In the genomic region with DNA sequence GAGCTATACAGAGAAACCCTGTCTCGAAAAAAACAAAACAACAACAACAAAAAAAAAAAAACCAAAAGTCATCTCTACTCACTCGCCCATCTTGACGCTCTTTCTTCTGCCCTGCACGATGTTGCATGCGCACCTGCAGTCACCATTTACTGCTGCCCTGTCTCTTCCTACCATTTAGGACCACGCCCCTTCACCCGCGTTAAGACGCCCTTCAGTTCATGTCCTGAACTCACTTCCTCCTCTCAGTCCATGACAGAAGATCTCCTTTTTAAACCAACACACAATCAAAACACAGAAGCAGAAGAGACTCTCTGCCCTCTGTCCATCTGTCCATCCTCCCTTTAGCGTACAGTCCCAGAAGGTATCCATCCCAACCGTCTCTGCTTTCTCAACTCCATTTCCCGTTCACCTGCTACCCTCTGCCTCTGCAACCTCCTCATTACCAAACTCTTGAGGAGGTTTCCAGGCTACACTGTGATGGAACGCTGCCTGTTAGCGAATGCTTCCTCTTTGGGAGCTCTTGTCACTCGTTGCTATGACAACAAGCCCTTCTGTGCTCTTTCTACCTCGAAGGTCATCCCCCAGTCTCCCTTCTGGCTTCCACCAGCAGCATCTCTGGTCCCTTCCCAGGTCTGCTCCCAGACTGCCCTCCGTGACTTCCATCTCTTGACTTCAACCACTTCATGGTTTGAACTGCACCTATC, we compare ENCODE assay signal across 13 mouse cellular contexts. TPM values are rescaled to one million over a fixed set of nuclear protein-coding genes. Genes with fewer than 3 reads are reported as not detected.
DNase-seq lines count a peak whose midpoint lies in the region; ATAC-seq and TF ChIP-seq lines count a peak whose summit lies in the region.
"Had no signal": no experiment of that assay in that cellular context is flagged by ENCODE, and none has a peak within 500 bp of the region (broad histone marks: within the 10 kb centered on the region; RNA-seq: fewer than 3 reads in every experiment).

No protein-coding gene starts in this region.

- no peak for ATAC-seq in heart, embryonic 11.5 days (replicated peaks; ENCODE audit: insufficient number of reproducible peaks, low FRiP score, low TSS enrichment)
- ATAC-seq in granulocyte monocyte progenitor cell, adult 5-6 weeks (replicated peaks; ENCODE audit: poor library complexity, severe bottlenecking), result peak; percentile 79

- H3K4me2 ChIP-seq in heart, embryonic 11.5 days, result no peak overlapping the region
- H3K4me2 ChIP-seq: heart, embryonic 15.5 days; hindbrain, embryonic 14.5 days; lung, embryonic 14.5 days; neural tube, embryonic 12.5 days had no signal

- WGBS in heart, embryonic 11.5 days (ENCODE audit: insufficient replicate concordance), result 65% methylated on average over 17 of the region's 17 CpGs

- no peak overlapping the region for H3K4me3 ChIP-seq in heart, embryonic 11.5 days (ENCODE audit: low read depth, low read length)
- no peak overlapping the region for H3K4me3 ChIP-seq in layer of hippocampus, adult 2 months
- H3K4me3 ChIP-seq: heart, embryonic 15.5 days; neural tube, embryonic 12.5 days had no signal

- no peak overlapping the region for H3K9ac ChIP-seq in heart, embryonic 11.5 days (ENCODE audit: low read depth, low read length)
- H3K9ac ChIP-seq: heart, embryonic 15.5 days; hindbrain, embryonic 14.5 days; lung, embryonic 14.5 days; neural tube, embryonic 12.5 days had no signal

- peak; percentile 87 for DNase-seq in heart, adult 11 months
- DNase-seq in thymus, postnatal 14 days, result peak; percentile 16
- DNase-seq in thymus, postnatal 4 days, result no peak
- peak; percentile 52 for DNase-seq in splenic B cell, adult 2 months (ENCODE audit: low read depth, low spot score)
- no peak for DNase-seq in cerebellum, adult 11 months
- no peak for DNase-seq in layer of hippocampus, adult 2 months (ENCODE audit: low spot score in 2 of 2)

- TF ChIP-seq CTCF in layer of hippocampus, adult 2 months (conservative IDR thresholded peaks at IDR 0.05), result no peak

- peaks cover 4% of the 10 kb centered on the region; the same call in 1 of the 2 replicates for H3K4me1 ChIP-seq in heart, embryonic 11.5 days (ENCODE audit: control insufficient read depth, insufficient read depth, low read length)

- H3K9me3 ChIP-seq in heart, embryonic 11.5 days (replicated peaks; ENCODE audit: control insufficient read depth, low read length), result no peaks in the 10 kb centered on the region
- H3K9me3 ChIP-seq: heart, embryonic 15.5 days; neural tube, embryonic 12.5 days had no signal

- H3K36me3 ChIP-seq in heart, embryonic 11.5 days (ENCODE audit: control insufficient read depth, insufficient read depth, low read length), result no peaks in the 10 kb centered on the region; the same call in 1 of the 2 replicates
- no peaks in the 10 kb centered on the region for H3K36me3 ChIP-seq in splenic B cell, adult 2 months (ENCODE audit: control insufficient read depth, insufficient read depth, low read length, poor library complexity, severe bottlenecking)
- H3K36me3 ChIP-seq: heart, embryonic 15.5 days; neural tube, embryonic 12.5 days had no signal

- no peaks in the 10 kb centered on the region for H3K27me3 ChIP-seq in heart, embryonic 11.5 days (ENCODE audit: control insufficient read depth, insufficient read depth, low read length)
- no peaks in the 10 kb centered on the region for H3K27me3 ChIP-seq in splenic B cell, adult 2 months (ENCODE audit: control insufficient read depth, insufficient read depth, low read length, poor library complexity, severe bottlenecking)
- H3K27me3 ChIP-seq: heart, embryonic 15.5 days; neural tube, embryonic 12.5 days; Patski had no signal

- no peak overlapping the region for H3K27ac ChIP-seq in heart, embryonic 11.5 days (ENCODE audit: low read depth, low read length)
- no peak overlapping the region for H3K27ac ChIP-seq in layer of hippocampus, adult 2 months
- H3K27ac ChIP-seq: heart, embryonic 15.5 days; hindbrain, embryonic 14.5 days; neural tube, embryonic 12.5 days had no signal

RNA-seq across cellular contexts. Expression of a gene that starts 25.8 kb away (rescaled TPM):
- 201 and 216 TPM in 2 replicates for polyA plus RNA-seq in heart, embryonic 11.5 days (2014; fragmentation: Nextera tagmentation; extraction: Ambion mirVana)
- total RNA-seq in granulocyte monocyte progenitor cell, adult 5-6 weeks (2014; fragmentation: Nextera tagmentation), result 52.2 and 73.9 TPM in 2 replicates
- 65.9 and 74.6 TPM in 2 replicates for total RNA-seq in granulocyte monocyte progenitor cell, adult 5-6 weeks (2017)
- 100 to 1,000 TPM; 160 to 172 TPM for total RNA-seq in layer of hippocampus, adult 2 months (2021)

Comparison
In these comparisons a context has a peak if more than half of its experiments do, and no peak if none do; other contexts are left out.
1. DNase-seq: peak in heart, adult 11 months (single experiment), thymus, postnatal 14 days (single experiment) and splenic B cell, adult 2 months (single experiment); none in thymus, postnatal 4 days (single experiment), cerebellum, adult 11 months (single experiment) and layer of hippocampus, adult 2 months (0 of 2).